Mouse (Mus musculus): ENCODE data around the gene Clpp.

Clpp gene

GRCm38 (mm10) chr17:56999414-56999813, 9.3 kb downstream of the Clpp start:
- no peaks in the 10 kb centered on the region for H3K27me3 ChIP-seq (ENCODE audit: control insufficient read depth, insufficient read depth, low read length, poor library complexity, severe bottlenecking)

GRCm38 (mm10) chr17:56999968-57000609, 10.0 kb downstream of the Clpp start, which contains the start of gene Pspn:
Gene Pspn (minus strand): TSS chr17:57000018.
- H3K27me3 ChIP-seq (ENCODE audit: control insufficient read depth, insufficient read depth, low read length, poor library complexity, severe bottlenecking) = no peaks in the 10 kb centered on the region
- H3K36me3 ChIP-seq (ENCODE audit: control insufficient read depth, insufficient read depth, low read length, poor library complexity, severe bottlenecking) = peaks cover 2% of the 10 kb centered on the region; the same call in 1 of the 2 replicates
- no peak for DNase-seq (ENCODE audit: low read depth, low spot score)

More at GRCm38 (mm10) chr17:56999414-56999813, 9.3 kb downstream of the Clpp start:
- no peak for DNase-seq (ENCODE audit: low read depth, low spot score)
- peaks cover 2% of the 10 kb centered on the region; the same call in 1 of the 2 replicates for H3K36me3 ChIP-seq (ENCODE audit: control insufficient read depth, insufficient read depth, low read length, poor library complexity, severe bottlenecking)

GRCm38 (mm10) chr17:57001228-57001627, 11.1 kb downstream of the Clpp start:
- Histone ChIP-seq H3K27me3 (ENCODE audit: control insufficient read depth, insufficient read depth, low read length, poor library complexity, severe bottlenecking) (no peaks in the 10 kb centered on the region), H3K36me3 (ENCODE audit: control insufficient read depth, insufficient read depth, low read length, poor library complexity, severe bottlenecking) (peaks cover 4% of the 10 kb centered on the region)
- DNase-seq (ENCODE audit: low read depth, low spot score) = no peak

- DNase-seq (ENCODE audit: low read depth, low spot score) = no peak
- Histone ChIP-seq H3K27me3 (ENCODE audit: control insufficient read depth, insufficient read depth, low read length, poor library complexity, severe bottlenecking) (no peaks in the 10 kb centered on the region), H3K36me3 (ENCODE audit: control insufficient read depth, insufficient read depth, low read length, poor library complexity, severe bottlenecking) (peaks cover 6% of the 10 kb centered on the region)
Observed at GRCm38 (mm10) chr17:57003994-57004393, 13.9 kb downstream of the Clpp start.

- peak; percentile 26 for DNase-seq (ENCODE audit: low read depth, low spot score)
- Histone ChIP-seq H3K36me3 (ENCODE audit: control insufficient read depth, insufficient read depth, low read length, poor library complexity, severe bottlenecking) (peaks cover 6% of the 10 kb centered on the region), H3K27me3 (ENCODE audit: control insufficient read depth, insufficient read depth, low read length, poor library complexity, severe bottlenecking) (no peaks in the 10 kb centered on the region)
Observed at GRCm38 (mm10) chr17:57007137-57007905, 17.2 kb downstream of the Clpp start.

- no peak for DNase-seq (ENCODE audit: low read depth, low spot score)
- H3K27me3 ChIP-seq (ENCODE audit: control insufficient read depth, insufficient read depth, low read length, poor library complexity, severe bottlenecking) = no peaks in the 10 kb centered on the region
- peaks cover 2% of the 10 kb centered on the region for H3K36me3 ChIP-seq (ENCODE audit: control insufficient read depth, insufficient read depth, low read length, poor library complexity, severe bottlenecking)
Observed at GRCm38 (mm10) chr17:57010911-57011235, 20.8 kb downstream of the Clpp start.

GRCm38 (mm10) chr17:57011236-57012141, 21.4 kb downstream of the Clpp start, which contains the start of the genes Gtf2f1 and Gm17949:
Gene Gtf2f1 (minus strand): TSS chr17:57011288.
Gene Gm17949 (plus strand): TSS chr17:57011469.
- Histone ChIP-seq H3K36me3 (ENCODE audit: control insufficient read depth, insufficient read depth, low read length, poor library complexity, severe bottlenecking) (peaks cover 2% of the 10 kb centered on the region), H3K27me3 (ENCODE audit: control insufficient read depth, insufficient read depth, low read length, poor library complexity, severe bottlenecking) (no peaks in the 10 kb centered on the region)
- peak; percentile 99 for DNase-seq (ENCODE audit: low read depth, low spot score)

GRCm38 (mm10) chr17:57012245-57012795, 22.2 kb downstream of the Clpp start:
- Histone ChIP-seq H3K36me3 (ENCODE audit: control insufficient read depth, insufficient read depth, low read length, poor library complexity, severe bottlenecking) (0 out of 2 replicates have a peak, but pooled peaks cover under 1% of the 10 kb centered on the region), H3K27me3 (ENCODE audit: control insufficient read depth, insufficient read depth, low read length, poor library complexity, severe bottlenecking) (no peaks in the 10 kb centered on the region)
- DNase-seq (ENCODE audit: low read depth, low spot score) = no peak

GRCm38 (mm10) chr17:57019693-57020092, 29.6 kb downstream of the Clpp start:
- no peak for DNase-seq (ENCODE audit: low read depth, low spot score)
- H3K36me3 ChIP-seq (ENCODE audit: control insufficient read depth, insufficient read depth, low read length, poor library complexity, severe bottlenecking) = peaks cover 17% of the 10 kb centered on the region

GRCm38 (mm10) chr17:57020960-57021359, 30.9 kb downstream of the Clpp start:
- no peak for DNase-seq (ENCODE audit: low read depth, low spot score)
- peaks cover 21% of the 10 kb centered on the region for H3K36me3 ChIP-seq (ENCODE audit: control insufficient read depth, insufficient read depth, low read length, poor library complexity, severe bottlenecking)
- no peaks in the 10 kb centered on the region for H3K27me3 ChIP-seq (ENCODE audit: control insufficient read depth, insufficient read depth, low read length, poor library complexity, severe bottlenecking)

More at GRCm38 (mm10) chr17:57019693-57020092, 29.6 kb downstream of the Clpp start:
- no peaks in the 10 kb centered on the region for H3K27me3 ChIP-seq (ENCODE audit: control insufficient read depth, insufficient read depth, low read length, poor library complexity, severe bottlenecking)

- H3K36me3 ChIP-seq (ENCODE audit: control insufficient read depth, insufficient read depth, low read length, poor library complexity, severe bottlenecking) = peaks cover 24% of the 10 kb centered on the region
- H3K27me3 ChIP-seq (ENCODE audit: control insufficient read depth, insufficient read depth, low read length, poor library complexity, severe bottlenecking) = no peaks in the 10 kb centered on the region
- no peak for DNase-seq (ENCODE audit: low read depth, low spot score)
Observed at GRCm38 (mm10) chr17:57027471-57027870, 37.4 kb downstream of the Clpp start.

- H3K27me3 ChIP-seq (ENCODE audit: control insufficient read depth, insufficient read depth, low read length, poor library complexity, severe bottlenecking) = no peaks in the 10 kb centered on the region
- H3K36me3 ChIP-seq (ENCODE audit: control insufficient read depth, insufficient read depth, low read length, poor library complexity, severe bottlenecking) = peaks cover 8% of the 10 kb centered on the region
- no peak for DNase-seq (ENCODE audit: low read depth, low spot score)
Observed at GRCm38 (mm10) chr17:57029691-57030090, 39.6 kb downstream of the Clpp start.

GRCm38 (mm10) chr17:57030931-57031660, 41.0 kb downstream of the Clpp start, which contains the start of gene Khsrp:
Gene Khsrp (minus strand): TSS chr17:57031522.
- peak; percentile 47 for DNase-seq (ENCODE audit: low read depth, low spot score)
- H3K36me3 ChIP-seq (ENCODE audit: control insufficient read depth, insufficient read depth, low read length, poor library complexity, severe bottlenecking) = peaks cover 4% of the 10 kb centered on the region

More at GRCm38 (mm10) chr17:57030931-57031660, 41.0 kb downstream of the Clpp start, which contains the start of gene Khsrp:
- H3K27me3 ChIP-seq (ENCODE audit: control insufficient read depth, insufficient read depth, low read length, poor library complexity, severe bottlenecking) = no peaks in the 10 kb centered on the region

All from splenic B cell, adult 2 months (primary cell).